Mouse (Mus musculus) retina, postnatal 1 day (tissue): ENCODE results near the gene Mreg.
A peak's percentile ranks its signal among the peaks of the same experiment; 100 is the strongest.
"Not testable (repeated sequence)": the region's sequence is repeated elsewhere in the genome, so short reads cannot be mapped to it uniquely, and the experiment has no call there.

ENCODE experiments used
- DNase-seq: peaks from one replicate; pipeline ENCODE4 v3.0.0-alpha.2; 2012

Gene Mreg

GRCm38 (mm10) chr1:72211701-72212699 lies at the start of gene Mreg:
Gene Mreg (minus strand): TSS chr1:72212307.
- peak; percentile 91 for DNase-seq

GRCm38 (mm10) chr1:72256381-72257256 lies 44.5 kb upstream of the Mreg start:
- no peak for DNase-seq

GRCm38 (mm10) chr1:72255854-72256175 lies 43.7 kb upstream of the Mreg start:
- DNase-seq = no peak

- peak; percentile 93 for DNase-seq
These were observed 43.2 kb upstream of the Mreg start for GRCm38 (mm10) chr1:72255062-72255853.

GRCm38 (mm10) chr1:72254545-72255061 lies 42.5 kb upstream of the Mreg start:
- peak; percentile 96 for DNase-seq

- DNase-seq = no peak
These were observed 41.9 kb upstream of the Mreg start for GRCm38 (mm10) chr1:72253881-72254491.

- no peak for DNase-seq
These were observed 39.7 kb upstream of the Mreg start for GRCm38 (mm10) chr1:72251806-72252205.

- DNase-seq = not testable (repeated sequence)
These were observed 36.2 kb upstream of the Mreg start for GRCm38 (mm10) chr1:72248226-72248737.

GRCm38 (mm10) chr1:72244317-72245036 lies 32.4 kb upstream of the Mreg start:
- DNase-seq = peak; percentile 92

GRCm38 (mm10) chr1:72243656-72244316 lies 31.7 kb upstream of the Mreg start:
- DNase-seq = peak; percentile 98

- no peak for DNase-seq
These were observed 30.6 kb upstream of the Mreg start for GRCm38 (mm10) chr1:72242581-72243143.

GRCm38 (mm10) chr1:72239113-72239512 lies 27.0 kb upstream of the Mreg start:
- DNase-seq = not testable (repeated sequence)

GRCm38 (mm10) chr1:72238016-72238580 lies 26.0 kb upstream of the Mreg start:
- DNase-seq = no peak

GRCm38 (mm10) chr1:72237007-72237775 lies 25.1 kb upstream of the Mreg start:
- DNase-seq = peak; percentile 56

- peak; percentile 89 for DNase-seq
These were observed 24.4 kb upstream of the Mreg start for GRCm38 (mm10) chr1:72236363-72237006.

- not testable (repeated sequence) for DNase-seq
These were observed 20.5 kb upstream of the Mreg start for GRCm38 (mm10) chr1:72232592-72232991.

- DNase-seq = no peak
These were observed 16.9 kb upstream of the Mreg start for GRCm38 (mm10) chr1:72228974-72229373.

- DNase-seq = no peak
These were observed 15.4 kb upstream of the Mreg start for GRCm38 (mm10) chr1:72227546-72227945.
